Mouse (Mus musculus) hindbrain, embryonic 14.5 days (tissue): ENCODE data around the gene Vkorc1. TPM values are rescaled to one million over a fixed set of nuclear protein-coding genes. Genes with fewer than 3 reads are reported as not detected.

Experiments used
- ATAC-seq: fragments of 200-750 bp; cut with Nextera tagmentation; 2 replicates; pipeline ENCODE4 v1.8.0; 2017; ENCODE audit warnings: moderate number of reproducible peaks, mild to moderate bottlenecking, moderate TSS enrichment, moderate library complexity; ENCODE audit not compliant: low FRiP score
- DNase-seq: peaks from one replicate; pipeline ENCODE4 v3.0.0-alpha.2; 2015; ENCODE audit warnings: low spot score
- H3K27ac ChIP-seq: fragments of 300-500 bp; sonication (generic); 2 replicates; pipeline ENCODE4 v1.5.1; 2014; ENCODE audit warnings: mild to moderate bottlenecking, moderate library complexity
- H3K27me3 ChIP-seq: fragments of 300-500 bp; sonication (generic); 2 replicates; pipeline ENCODE4 v1.6.1; 2014; ENCODE audit warnings: mild to moderate bottlenecking, low read length, mixed read lengths; ENCODE audit not compliant: control insufficient read depth, insufficient read depth
- H3K36me3 ChIP-seq: fragments of 300-500 bp; sonication (generic); replicated peaks from 2 replicates; pipeline ENCODE4 v1.6.1; 2014; ENCODE audit not compliant: control insufficient read depth, insufficient read depth
- H3K4me1 ChIP-seq: fragments of 300-500 bp; sonication (generic); replicated peaks from 2 replicates; pipeline ENCODE4 v1.6.1; 2014; ENCODE audit warnings: antibody characterized with exemption, low read length, mixed read lengths; ENCODE audit not compliant: control insufficient read depth, insufficient read depth
- H3K4me2 ChIP-seq: fragments of 300-500 bp; sonication (generic); replicated peaks from 2 replicates; pipeline ENCODE4 v1.6.1; 2014; ENCODE audit warnings: mild to moderate bottlenecking, moderate library complexity
- H3K4me3 ChIP-seq: fragments of 300-500 bp; sonication (generic); replicated peaks from 2 replicates; pipeline ENCODE4 v1.5.1; 2014; ENCODE audit warnings: mild to moderate bottlenecking, low read length
- H3K9ac ChIP-seq: fragments of 300-500 bp; sonication (generic); 2 replicates; pipeline ENCODE4 v1.6.1; 2014
- H3K9me3 ChIP-seq: fragments of 300-500 bp; sonication (generic); 2 replicates; pipeline ENCODE4 v1.6.1; 2016; ENCODE audit warnings: low read length; ENCODE audit not compliant: control insufficient read depth
- WGBS: fragments of 180-500 bp; shearing (Covaris S2); extraction: QIAGEN DNeasy Blood & Tissue Kit; methylation state at CpG from one replicate; pipeline ENCODE4 v1.1.7; 2014; 5-methylcytosine and 5-hydroxymethylcytosine counted together
- polyA plus RNA-seq: library from polyadenylated mRNA; unstranded; fragments of >200 nt; fragmentation: Nextera tagmentation; extraction: Ambion mirVana; gene quantifications from 2 replicates; pipeline ENCODE4 v1.2.1, GENCODE M21; 2014

Gene Vkorc1
- polyA plus RNA-seq, 1 experiment from 2014 or later, result 81.8 TPM

DNA sequence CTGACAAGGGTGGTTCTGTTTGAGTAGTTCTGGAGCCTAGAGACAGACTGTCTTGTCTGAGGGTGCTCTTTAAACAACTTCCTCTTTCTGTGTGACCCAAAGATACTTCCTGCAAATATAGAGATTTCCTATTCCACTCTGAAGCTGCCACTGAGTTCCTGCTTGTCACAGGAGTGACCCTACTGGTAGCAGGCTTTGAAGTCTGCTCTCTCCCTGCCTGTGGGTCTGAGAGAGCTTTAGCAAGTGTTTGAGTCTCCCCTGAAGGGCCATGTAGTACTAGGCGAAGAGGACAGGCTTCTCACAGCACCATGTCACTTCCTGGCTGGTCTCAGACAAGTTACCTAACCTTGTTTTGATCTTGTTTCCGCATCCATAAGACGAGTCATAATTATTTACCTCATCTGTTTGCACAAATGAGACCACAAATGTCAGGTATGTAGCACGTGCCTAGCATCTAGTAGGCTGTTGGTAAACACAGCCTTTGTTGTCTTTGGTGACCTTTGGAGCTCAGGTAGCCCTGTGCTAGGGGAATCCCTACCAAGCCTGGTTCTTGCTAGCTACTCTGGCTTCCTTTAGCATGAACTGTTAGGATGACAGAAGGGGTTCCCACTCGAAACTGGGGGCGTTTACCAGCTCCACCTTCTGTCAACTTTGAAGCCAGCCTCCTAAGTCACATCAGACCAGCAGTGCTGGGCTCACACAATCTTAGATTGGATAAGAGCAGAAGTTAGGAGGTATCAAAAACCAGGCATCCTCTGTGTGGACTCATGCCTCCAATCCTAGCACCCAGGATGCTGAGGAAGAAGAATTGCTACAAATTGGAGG lies 27.2 kb upstream of the Vkorc1 start:
- ATAC-seq (no peak), DNase-seq (no peak)
- Histone ChIP-seq H3K9me3 (no peaks in the 10 kb centered on the region), H3K4me3 (no peak overlapping the region), H3K27me3 (no peaks in the 10 kb centered on the region), H3K36me3 (peaks cover 75% of the 10 kb centered on the region), H3K27ac (no peak overlapping the region), H3K4me2 (no peak overlapping the region), H3K9ac (no peak overlapping the region), H3K4me1 (no peaks in the 10 kb centered on the region)
- WGBS, result 85% methylated on average over 6 of the region's 6 CpGs

DNA sequence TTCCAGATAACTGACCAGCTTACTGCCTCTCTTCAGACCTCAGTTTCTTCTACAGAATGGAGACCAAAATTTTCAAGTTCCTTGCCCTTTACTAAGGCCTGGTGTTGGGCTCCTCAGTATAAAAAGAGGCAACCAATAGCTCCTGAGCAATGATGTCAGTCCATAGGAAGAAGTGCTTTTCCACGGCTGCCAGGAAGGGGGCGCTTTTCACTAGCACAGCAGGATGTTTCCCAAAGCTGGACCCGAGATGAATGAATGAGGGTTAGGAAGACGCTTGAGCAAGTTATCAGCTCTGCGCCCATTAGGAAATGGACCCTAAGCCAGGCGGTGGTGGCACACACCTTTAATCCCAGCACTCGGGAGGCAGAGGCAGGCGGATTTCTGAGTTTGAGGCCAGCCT lies 26.1 kb upstream of the Vkorc1 start:
- peaks cover 82% of the 10 kb centered on the region for H3K36me3 ChIP-seq
- H3K27ac ChIP-seq, result no peak overlapping the region
- no peak overlapping the region for H3K4me2 ChIP-seq
- no peaks in the 10 kb centered on the region for H3K27me3 ChIP-seq
- H3K9me3 ChIP-seq, result no peaks in the 10 kb centered on the region
- no peak for DNase-seq
- no peak for ATAC-seq
- H3K9ac ChIP-seq, result no peak overlapping the region
- 64% methylated on average over 8 of the region's 8 CpGs for WGBS
- no peak overlapping the region for H3K4me3 ChIP-seq
- no peaks in the 10 kb centered on the region for H3K4me1 ChIP-seq

DNA sequence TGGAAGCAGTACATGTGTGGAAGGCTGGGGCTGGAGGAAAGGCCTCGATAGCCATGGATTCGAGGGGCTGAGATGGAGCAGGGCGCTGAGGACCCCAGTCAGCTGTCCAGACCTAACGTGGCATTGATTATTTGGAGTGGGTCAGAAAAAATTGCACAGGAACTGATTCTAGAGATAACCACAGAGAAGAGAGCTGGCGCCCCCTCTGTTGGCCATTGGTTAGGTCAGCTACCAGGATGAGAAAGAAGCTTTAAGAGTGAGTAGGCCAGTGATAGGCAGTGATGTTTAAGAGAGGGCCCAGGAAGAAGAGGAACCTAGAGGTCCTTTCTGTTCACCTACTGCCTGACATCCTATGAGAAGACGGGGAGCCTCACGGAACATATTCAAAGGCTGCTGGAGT lies 23.9 kb upstream of the Vkorc1 start:
- H3K27ac ChIP-seq, result no peak overlapping the region
- H3K9ac ChIP-seq, result no peak overlapping the region
- H3K4me1 ChIP-seq, result no peaks in the 10 kb centered on the region
- no peak overlapping the region for H3K4me2 ChIP-seq
- no peaks in the 10 kb centered on the region for H3K27me3 ChIP-seq
- peaks cover 73% of the 10 kb centered on the region for H3K36me3 ChIP-seq
- H3K4me3 ChIP-seq, result no peak overlapping the region
- no peak for DNase-seq
- ATAC-seq, result no peak
- whole genome bisulfite sequencing, result 77% methylated on average over 7 of the region's 7 CpGs
- H3K9me3 ChIP-seq, result no peaks in the 10 kb centered on the region

DNA sequence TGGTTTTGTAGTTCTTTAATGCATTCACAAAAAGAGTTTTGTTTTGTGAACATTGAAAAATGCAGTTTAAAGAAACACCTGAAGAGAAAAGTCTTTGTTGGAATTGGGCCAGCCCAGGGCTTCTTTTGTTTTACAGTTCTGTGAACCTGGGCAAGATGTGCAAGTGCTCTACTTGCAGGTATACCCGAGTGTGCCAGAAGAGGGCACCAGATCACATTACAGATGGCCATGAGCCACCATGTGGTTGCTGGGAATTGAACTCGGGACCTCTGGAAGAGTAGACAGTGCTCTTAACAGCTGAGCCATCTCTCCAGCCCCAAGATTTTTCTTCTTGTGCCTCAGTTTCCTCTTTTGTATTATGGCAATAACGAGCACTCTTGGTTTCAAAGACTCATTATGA lies 22.8 kb upstream of the Vkorc1 start:
- ATAC-seq (no peak), DNase-seq (no peak)
- Histone ChIP-seq H3K36me3 (peaks cover 63% of the 10 kb centered on the region), H3K27me3 (no peaks in the 10 kb centered on the region), H3K9ac (no peak overlapping the region), H3K4me2 (no peak overlapping the region), H3K4me1 (peaks cover under 1% of the 10 kb centered on the region; the same call in 1 of the 2 replicates), H3K9me3 (no peaks in the 10 kb centered on the region), H3K4me3 (no peak overlapping the region), H3K27ac (no peak overlapping the region)
- WGBS, result 58% methylated on average over 3 of the region's 3 CpGs

DNA sequence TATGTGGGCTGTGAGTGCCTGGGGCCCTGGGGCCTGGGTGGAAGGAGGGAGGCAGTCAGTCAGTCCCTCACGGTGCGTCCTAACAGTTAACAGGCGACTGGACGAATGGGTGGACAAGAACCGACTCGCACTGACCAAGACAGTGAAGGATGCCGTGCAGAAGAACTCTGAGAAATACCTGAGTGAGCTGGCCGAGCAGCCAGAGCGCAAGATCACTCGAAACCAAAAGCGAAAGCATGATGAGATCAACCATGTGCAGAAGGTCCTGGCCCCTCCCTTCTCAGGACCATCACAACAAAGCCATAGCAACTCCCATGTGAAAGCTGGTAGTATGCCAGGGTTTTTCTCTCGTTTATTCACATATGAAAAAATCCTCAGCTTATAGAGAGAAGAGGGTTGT lies 19.9 kb upstream of the Vkorc1 start:
- H3K9me3 ChIP-seq, result no peaks in the 10 kb centered on the region
- H3K4me3 ChIP-seq, result no peak overlapping the region
- H3K27ac ChIP-seq, result no peak overlapping the region
- H3K4me1 ChIP-seq, result peaks cover 9% of the 10 kb centered on the region
- H3K9ac ChIP-seq, result no peak overlapping the region
- H3K4me2 ChIP-seq, result no peak overlapping the region
- WGBS, result 96% methylated on average over 12 of the region's 12 CpGs
- peaks cover 40% of the 10 kb centered on the region for H3K36me3 ChIP-seq
- no peaks in the 10 kb centered on the region for H3K27me3 ChIP-seq
- DNase-seq (no peak), ATAC-seq (no peak)

DNA sequence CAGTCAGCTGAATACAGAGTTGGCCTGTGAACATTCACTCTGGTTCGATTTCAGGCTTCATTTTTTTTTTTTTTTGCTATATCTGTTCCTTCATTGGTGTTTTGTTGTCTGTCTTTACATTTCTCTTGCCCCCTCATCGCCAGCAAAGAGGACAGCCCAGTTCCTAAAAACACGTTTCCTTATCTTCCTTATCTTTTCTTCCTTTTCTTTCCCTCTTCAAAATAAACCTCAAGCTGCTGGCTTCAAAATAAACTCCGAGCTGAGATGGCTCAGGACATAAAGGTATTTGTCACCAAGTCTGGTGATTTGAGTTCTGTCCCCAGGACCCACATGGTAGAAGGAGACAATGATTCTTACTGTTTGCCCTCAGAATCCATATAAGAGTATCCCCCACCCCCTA lies 17.5 kb upstream of the Vkorc1 start:
- peak overlapping the region; percentile 71 for H3K4me3 ChIP-seq
- H3K4me2 ChIP-seq, result peak overlapping the region; percentile 79
- H3K9ac ChIP-seq, result peak overlapping the region; percentile 72
- WGBS, result 26% methylated on average over 4 of the region's 4 CpGs
- H3K27ac ChIP-seq, result no peak overlapping the region; the same call in 1 of the 2 replicates
- DNase-seq, result no peak
- no peak for ATAC-seq
- no peaks in the 10 kb centered on the region for H3K27me3 ChIP-seq
- no peaks in the 10 kb centered on the region for H3K9me3 ChIP-seq
- H3K36me3 ChIP-seq, result peaks cover 39% of the 10 kb centered on the region
- peaks cover 9% of the 10 kb centered on the region for H3K4me1 ChIP-seq

DNA sequence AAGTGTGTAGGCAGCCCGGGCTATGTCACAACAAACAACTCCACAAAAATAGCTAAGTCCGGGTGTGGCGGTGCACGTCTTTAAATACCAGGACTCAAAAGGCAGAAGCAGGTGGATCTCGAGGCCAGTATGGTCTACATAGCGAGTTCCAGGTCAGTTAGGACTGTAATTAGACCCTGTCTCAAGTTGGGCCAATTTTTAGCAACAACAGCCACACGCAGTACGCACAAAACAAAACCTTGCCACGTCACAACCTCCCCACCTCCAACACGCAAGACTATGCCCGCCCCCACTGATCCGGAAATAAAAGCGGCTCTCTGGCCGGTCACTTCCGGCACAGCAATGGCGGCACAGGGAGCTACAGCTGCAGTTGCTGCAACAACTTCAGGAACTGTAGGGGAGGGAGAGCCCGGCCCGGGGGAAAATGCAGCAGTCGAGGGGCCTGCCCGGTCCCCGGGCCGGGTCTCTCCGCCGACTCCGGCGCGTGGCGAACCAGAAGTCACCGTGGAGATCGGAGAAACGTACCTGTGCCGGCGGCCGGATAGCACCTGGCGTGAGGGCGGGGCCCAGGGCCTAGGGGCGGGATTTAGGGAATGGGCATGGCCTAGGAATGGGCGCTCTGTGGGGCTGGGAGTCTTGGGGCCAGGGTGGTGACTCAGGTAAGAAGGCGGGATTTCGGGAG lies 16.9 kb upstream of the Vkorc1 start, which contains the start of gene Kat8:
Gene Kat8, plus strand, starts transcription at position 327 of the 682 bp plus-strand sequence.
- WGBS, result 1% methylated on average over 40 of the region's 40 CpGs
- Histone ChIP-seq H3K27ac (peak within 1 kb of the TSS; percentile 87), H3K4me2 (peak within 1 kb of the TSS; percentile 79), H3K36me3 (peaks cover 40% of the 10 kb centered on the region), H3K9me3 (no peaks in the 10 kb centered on the region), H3K27me3 (no peaks in the 10 kb centered on the region), H3K9ac (peak within 1 kb of the TSS; percentile 72), H3K4me1 (peaks cover 9% of the 10 kb centered on the region), H3K4me3 (peak within 1 kb of the TSS; percentile 71)
- ATAC-seq, result peak; percentile 96
- DNase-seq, result peak; percentile 95

DNA sequence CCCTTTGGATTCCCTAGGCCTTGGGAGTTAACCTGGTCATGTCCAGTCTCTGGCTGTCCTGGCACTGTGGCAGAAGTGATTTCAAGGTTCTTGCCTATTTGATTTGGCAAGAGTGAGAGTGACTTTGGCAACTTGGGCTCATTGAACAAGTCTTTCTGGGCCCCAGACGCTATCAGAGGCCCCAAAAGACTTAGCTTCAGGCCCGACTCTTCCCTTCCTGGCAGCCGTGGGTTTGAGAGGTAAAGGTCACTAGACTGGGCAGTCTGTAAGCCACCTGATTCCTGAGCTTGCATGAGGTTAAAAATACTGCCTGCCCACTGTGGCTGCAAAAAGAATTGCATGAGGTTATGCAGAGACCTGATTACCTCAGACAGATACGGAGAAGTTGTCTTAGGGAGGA lies 13.2 kb upstream of the Vkorc1 start:
- H3K27ac ChIP-seq, result no peak overlapping the region
- WGBS, result 94% methylated on average over 4 of the region's 4 CpGs
- peaks cover 32% of the 10 kb centered on the region for H3K36me3 ChIP-seq
- DNase-seq (no peak), ATAC-seq (no peak)
- no peaks in the 10 kb centered on the region for H3K27me3 ChIP-seq
- no peaks in the 10 kb centered on the region for H3K9me3 ChIP-seq
- H3K9ac ChIP-seq, result no peak overlapping the region
- H3K4me3 ChIP-seq, result no peak overlapping the region
- no peak overlapping the region for H3K4me2 ChIP-seq
- H3K4me1 ChIP-seq, result peaks cover 17% of the 10 kb centered on the region

DNA sequence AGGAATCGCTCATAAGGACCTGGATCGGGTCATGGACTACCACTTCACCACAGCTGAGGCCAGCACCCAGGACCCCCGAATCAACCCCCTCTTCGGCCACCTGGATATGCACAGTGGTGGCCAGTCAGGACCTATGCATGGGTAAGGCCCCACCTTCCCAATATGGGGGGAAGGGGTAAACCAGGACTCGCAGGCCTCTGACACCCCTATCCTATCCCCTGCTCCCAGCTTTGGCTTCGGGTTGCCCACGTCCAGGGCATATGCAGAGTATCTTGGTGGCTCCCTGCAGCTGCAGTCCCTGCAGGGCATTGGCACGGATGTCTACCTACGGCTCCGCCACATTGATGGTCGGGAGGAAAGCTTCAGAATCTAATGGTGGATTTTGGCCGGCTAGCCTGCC lies 12.5 kb upstream of the Vkorc1 start:
- Histone ChIP-seq H3K27me3 (no peaks in the 10 kb centered on the region), H3K4me2 (no peak overlapping the region), H3K27ac (no peak overlapping the region), H3K9ac (no peak overlapping the region), H3K9me3 (no peaks in the 10 kb centered on the region), H3K4me3 (no peak overlapping the region), H3K36me3 (peaks cover 32% of the 10 kb centered on the region), H3K4me1 (peaks cover 14% of the 10 kb centered on the region)
- DNase-seq (no peak), ATAC-seq (no peak)
- 95% methylated on average over 12 of the region's 12 CpGs for WGBS
